Mouse (Mus musculus): Measurements from ENCODE around the gene Tmem63a. TPM values are rescaled to one million over a fixed set of nuclear protein-coding genes. Genes with fewer than 3 reads are reported as not detected.
"Not testable (repeated sequence)": the region's sequence is repeated elsewhere in the genome, so short reads cannot be mapped to it uniquely, and the experiment has no call there.

Gene Tmem63a
- polyA plus RNA-seq, 1 experiment from 2014 or later, result 11.8 TPM

- H3K27me3 ChIP-seq (ENCODE audit: insufficient read depth, low read length), result peaks cover 38% of the 10 kb centered on the region
- 74% methylated on average over 2 of the region's 2 CpGs for WGBS
These were observed 3.4 kb upstream of the Tmem63a start for GRCm38 (mm10) chr1:180938781-180939180.

GRCm38 (mm10) chr1:180940776-180941460 lies 1.2 kb upstream of the Tmem63a start:
- ATAC-seq (ENCODE audit: low FRiP score, low TSS enrichment), result no peak
- Histone ChIP-seq H3K27me3 (ENCODE audit: insufficient read depth, low read length) (peaks cover 16% of the 10 kb centered on the region), H3K4me1 (ENCODE audit: insufficient read depth, low read length) (peaks cover 29% of the 10 kb centered on the region), H3K4me3 (ENCODE audit: low read length) (peak overlapping the region; percentile 92), H3K36me3 (ENCODE audit: insufficient read depth, low read length) (no peaks in the 10 kb centered on the region), H3K9me3 (ENCODE audit: low read length) (no peaks in the 10 kb centered on the region), H3K27ac (ENCODE audit: low read length) (no peak overlapping the region), H3K4me2 (replicated peaks; ENCODE audit: low read depth, low read length) (peak overlapping the region; percentile 94), H3K9ac (replicated peaks; ENCODE audit: low read length) (peak overlapping the region; percentile 88)
- WGBS, result 84% methylated on average over 7 of the region's 7 CpGs

More at GRCm38 (mm10) chr1:180938781-180939180, 3.4 kb upstream of the Tmem63a start:
- not testable (repeated sequence) for ATAC-seq (ENCODE audit: low FRiP score, low TSS enrichment); H3K27ac ChIP-seq (ENCODE audit: low read length); H3K36me3 ChIP-seq (ENCODE audit: insufficient read depth, low read length); H3K4me3 ChIP-seq (ENCODE audit: low read length); H3K9ac ChIP-seq (replicated peaks; ENCODE audit: low read length); H3K4me2 ChIP-seq (replicated peaks; ENCODE audit: low read depth, low read length); H3K9me3 ChIP-seq (ENCODE audit: low read length)
- H3K4me1 ChIP-seq (ENCODE audit: insufficient read depth, low read length), result peaks cover 12% of the 10 kb centered on the region

DNA sequence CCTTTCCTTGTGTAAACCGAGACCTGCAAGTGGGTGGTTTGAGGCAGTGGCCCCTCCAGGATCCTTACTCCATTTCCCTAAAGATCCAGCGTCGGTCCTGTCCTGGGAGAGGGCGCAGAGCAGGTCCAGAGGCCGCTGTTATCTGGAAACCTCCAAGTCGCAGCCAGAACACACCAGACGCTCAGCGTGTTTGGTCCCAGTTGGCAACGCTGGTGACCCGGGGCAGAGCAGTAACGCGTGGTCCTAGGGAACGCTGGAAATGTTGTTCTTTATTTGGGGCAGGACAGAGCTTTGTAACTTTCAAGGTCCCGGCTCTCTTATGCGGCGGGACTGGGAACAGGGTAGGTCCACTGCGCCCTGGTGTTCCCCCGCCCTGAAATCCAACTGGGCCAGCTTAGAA lies 418 bp upstream of the Tmem63a start:
- Histone ChIP-seq H3K9ac (replicated peaks; ENCODE audit: low read length) (peak overlapping the region; percentile 88), H3K4me2 (replicated peaks; ENCODE audit: low read depth, low read length) (peak overlapping the region; percentile 94), H3K27ac (ENCODE audit: low read length) (0 out of 2 replicates have a peak overlapping the region, but pooled peaks have one; percentile 11), H3K4me1 (ENCODE audit: insufficient read depth, low read length) (peaks cover 37% of the 10 kb centered on the region), H3K9me3 (ENCODE audit: low read length) (no peaks in the 10 kb centered on the region), H3K36me3 (ENCODE audit: insufficient read depth, low read length) (no peaks in the 10 kb centered on the region), H3K27me3 (ENCODE audit: insufficient read depth, low read length) (peaks cover 10% of the 10 kb centered on the region), H3K4me3 (ENCODE audit: low read length) (peak overlapping the region; percentile 92)
- WGBS, result 4% methylated on average over 18 of the region's 18 CpGs
- peak; percentile 5; the same call in 1 of the 2 replicates for ATAC-seq (ENCODE audit: low FRiP score, low TSS enrichment)

DNA sequence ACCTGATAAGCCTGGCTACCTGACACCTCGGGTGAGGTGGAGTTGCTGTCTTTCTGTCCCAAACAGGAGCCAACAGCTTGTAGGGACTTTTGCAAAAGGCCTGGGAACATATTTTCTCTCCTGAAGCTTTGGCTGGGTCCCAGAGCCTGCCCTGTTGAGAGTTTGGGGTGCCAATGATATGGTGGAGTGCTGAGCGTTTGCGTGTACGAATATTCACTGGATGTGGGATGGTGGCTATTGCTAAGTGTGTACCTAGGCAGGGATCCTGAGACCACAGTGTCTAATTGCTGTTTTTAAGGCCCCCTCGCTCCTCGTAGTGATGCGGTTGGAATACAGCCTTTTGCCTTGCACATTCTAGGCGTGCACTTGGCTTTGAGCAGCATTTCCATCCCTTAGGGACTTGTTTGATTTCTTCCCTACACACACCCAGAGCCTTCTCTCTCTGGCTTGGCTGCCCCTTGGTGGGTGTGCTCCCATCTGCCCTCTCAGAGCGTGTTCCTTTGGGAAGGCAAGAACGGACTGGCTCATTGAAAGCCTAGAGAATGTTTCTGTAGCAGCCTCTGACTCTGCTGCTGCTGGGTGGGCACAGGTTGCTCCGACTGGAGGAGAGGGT lies 994 bp downstream of the Tmem63a start:
- peak overlapping the region; percentile 94 for H3K4me2 ChIP-seq (replicated peaks; ENCODE audit: low read depth, low read length)
- H3K27me3 ChIP-seq (ENCODE audit: insufficient read depth, low read length), result peaks cover 4% of the 10 kb centered on the region
- no peaks in the 10 kb centered on the region for H3K36me3 ChIP-seq (ENCODE audit: insufficient read depth, low read length)
- peak overlapping the region; percentile 92 for H3K4me3 ChIP-seq (ENCODE audit: low read length)
- H3K27ac ChIP-seq (ENCODE audit: low read length), result peak overlapping the region; percentile 11
- H3K9ac ChIP-seq (replicated peaks; ENCODE audit: low read length), result peak overlapping the region; percentile 88
- H3K4me1 ChIP-seq (ENCODE audit: insufficient read depth, low read length), result peaks cover 37% of the 10 kb centered on the region
- WGBS, result 44% methylated on average over 11 of the region's 11 CpGs
- no peaks in the 10 kb centered on the region for H3K9me3 ChIP-seq (ENCODE audit: low read length)
- ATAC-seq (ENCODE audit: low FRiP score, low TSS enrichment), result no peak

- no peak for ATAC-seq (ENCODE audit: low FRiP score, low TSS enrichment)
- Histone ChIP-seq H3K9ac (replicated peaks; ENCODE audit: low read length) (no peak overlapping the region), H3K27ac (ENCODE audit: low read length) (no peak overlapping the region), H3K4me2 (replicated peaks; ENCODE audit: low read depth, low read length) (no peak overlapping the region), H3K27me3 (ENCODE audit: insufficient read depth, low read length) (peaks cover 4% of the 10 kb centered on the region), H3K36me3 (ENCODE audit: insufficient read depth, low read length) (no peaks in the 10 kb centered on the region; the same call in 1 of the 2 replicates), H3K4me3 (ENCODE audit: low read length) (no peak overlapping the region), H3K9me3 (ENCODE audit: low read length) (no peaks in the 10 kb centered on the region), H3K4me1 (ENCODE audit: insufficient read depth, low read length) (peaks cover 37% of the 10 kb centered on the region)
- WGBS, result 80% methylated on average over 1 of the region's 1 CpGs
These were observed 1.8 kb downstream of the Tmem63a start for GRCm38 (mm10) chr1:180943896-180944295.

GRCm38 (mm10) chr1:180944553-180944952 lies 2.4 kb downstream of the Tmem63a start:
- no peak overlapping the region for H3K9ac ChIP-seq (replicated peaks; ENCODE audit: low read length)
- no peak overlapping the region for H3K4me2 ChIP-seq (replicated peaks; ENCODE audit: low read depth, low read length)
- 83% methylated on average over 4 of the region's 4 CpGs for WGBS
- peaks cover 37% of the 10 kb centered on the region for H3K4me1 ChIP-seq (ENCODE audit: insufficient read depth, low read length)
- H3K27ac ChIP-seq (ENCODE audit: low read length), result peak overlapping the region; percentile 84; the same call in 1 of the 2 replicates
- H3K4me3 ChIP-seq (ENCODE audit: low read length), result no peak overlapping the region
- no peaks in the 10 kb centered on the region; the same call in 1 of the 2 replicates for H3K36me3 ChIP-seq (ENCODE audit: insufficient read depth, low read length)
- ATAC-seq (ENCODE audit: low FRiP score, low TSS enrichment), result no peak
- no peaks in the 10 kb centered on the region for H3K9me3 ChIP-seq (ENCODE audit: low read length)
- H3K27me3 ChIP-seq (ENCODE audit: insufficient read depth, low read length), result peaks cover 4% of the 10 kb centered on the region

DNA sequence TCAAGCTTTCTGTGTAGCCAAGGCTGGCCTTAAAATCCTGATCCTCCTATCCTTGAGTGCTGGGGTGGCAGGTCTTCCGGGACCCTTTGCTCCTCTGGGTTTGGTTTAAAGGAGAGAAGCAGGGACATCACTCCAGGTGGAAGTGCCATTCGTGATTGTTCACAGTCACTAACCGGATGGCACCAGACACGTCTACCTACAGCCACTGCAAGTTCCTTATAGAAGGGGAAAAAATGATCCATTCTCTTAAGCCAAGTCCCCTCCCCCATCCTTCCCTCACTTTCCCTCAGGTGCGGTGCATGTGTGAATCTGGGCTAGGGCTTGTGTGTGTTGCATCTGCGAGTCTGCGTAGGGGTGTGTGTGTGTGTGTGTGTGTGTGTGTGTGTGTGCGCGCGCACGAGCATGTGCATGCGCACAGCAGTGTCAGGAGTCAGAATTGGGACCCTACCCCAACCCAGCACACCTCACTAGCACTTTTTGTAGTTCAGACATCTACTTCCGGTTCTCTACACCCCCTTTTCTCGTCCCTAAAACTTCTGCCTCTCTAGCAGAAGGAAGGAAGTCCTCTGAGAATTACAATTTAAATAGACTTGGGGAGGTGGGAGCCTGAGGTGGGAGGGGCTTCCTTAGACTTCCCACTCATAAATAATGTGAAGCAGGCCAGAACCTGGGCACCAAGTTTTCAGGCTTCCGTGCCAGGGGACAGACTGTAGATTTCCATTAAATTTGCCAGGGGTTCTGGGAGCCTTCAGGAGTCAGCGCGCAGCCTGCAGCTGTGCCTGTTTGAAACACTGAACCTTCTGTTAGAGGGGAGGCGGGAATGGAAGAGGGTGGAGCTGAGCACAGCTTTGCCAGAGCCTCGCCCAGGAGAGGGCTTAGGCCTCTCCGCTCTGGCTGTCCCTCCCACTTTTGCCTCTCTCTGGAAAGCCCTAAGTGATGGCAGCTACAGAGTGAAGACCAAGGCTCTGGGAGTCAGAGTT lies 3.1 kb downstream of the Tmem63a start:
- Histone ChIP-seq H3K27ac (ENCODE audit: low read length) (peak overlapping the region; percentile 84), H3K4me2 (replicated peaks; ENCODE audit: low read depth, low read length) (peak overlapping the region; percentile 46), H3K36me3 (ENCODE audit: insufficient read depth, low read length) (peaks cover 7% of the 10 kb centered on the region), H3K27me3 (ENCODE audit: insufficient read depth, low read length) (peaks cover 4% of the 10 kb centered on the region), H3K4me1 (ENCODE audit: insufficient read depth, low read length) (peaks cover 37% of the 10 kb centered on the region), H3K4me3 (ENCODE audit: low read length) (peak overlapping the region; percentile 29), H3K9ac (replicated peaks; ENCODE audit: low read length) (0 out of 2 replicates have a peak overlapping the region, but pooled peaks have one; percentile 44), H3K9me3 (ENCODE audit: low read length) (no peaks in the 10 kb centered on the region)
- ATAC-seq (ENCODE audit: low FRiP score, low TSS enrichment), result peak; percentile 76
- WGBS, result 31% methylated on average over 20 of the region's 20 CpGs

- H3K9me3 ChIP-seq (ENCODE audit: low read length), result no peaks in the 10 kb centered on the region
These were observed 4.3 kb downstream of the Tmem63a start for GRCm38 (mm10) chr1:180946448-180946847.

DNA sequence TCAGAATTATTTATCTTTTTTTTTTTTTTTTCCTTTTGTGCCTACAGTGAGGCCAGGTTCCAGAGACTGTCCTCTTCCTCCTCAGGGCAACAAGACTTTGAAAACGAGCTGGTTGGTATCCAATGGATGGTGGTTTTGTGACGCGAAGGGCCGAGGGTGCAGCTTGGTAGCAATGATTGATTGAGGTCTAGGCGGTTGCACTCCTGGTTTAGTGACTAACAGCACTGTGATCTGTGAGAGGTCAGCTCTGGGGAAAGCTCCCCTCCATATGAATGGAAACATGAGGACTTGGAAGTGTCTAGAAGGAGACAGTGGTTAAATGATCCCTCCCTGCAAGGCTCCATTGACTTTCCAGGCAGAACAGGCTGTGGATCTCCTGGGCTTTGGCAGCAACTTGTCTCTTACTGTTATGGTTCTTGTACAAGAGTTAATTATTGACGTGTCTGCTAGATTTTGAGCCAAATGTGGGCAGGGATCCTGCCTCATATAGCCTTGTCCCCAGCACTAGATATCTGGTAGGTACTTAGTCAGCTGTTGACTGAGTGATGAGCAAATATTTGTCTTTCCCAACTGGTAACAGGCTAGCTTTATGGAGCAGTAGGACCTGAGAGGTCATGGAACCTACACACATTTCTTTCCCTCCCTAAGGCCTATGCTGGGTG lies 10.1 kb downstream of the Tmem63a start:
- WGBS, result 44% methylated on average over 6 of the region's 6 CpGs
- Histone ChIP-seq H3K4me3 (ENCODE audit: low read length) (no peak overlapping the region), H3K9me3 (ENCODE audit: low read length) (no peaks in the 10 kb centered on the region), H3K4me2 (replicated peaks; ENCODE audit: low read depth, low read length) (no peak overlapping the region), H3K36me3 (ENCODE audit: insufficient read depth, low read length) (peaks cover 16% of the 10 kb centered on the region), H3K27ac (ENCODE audit: low read length) (no peak overlapping the region), H3K9ac (replicated peaks; ENCODE audit: low read length) (no peak overlapping the region), H3K27me3 (ENCODE audit: insufficient read depth, low read length) (no peaks in the 10 kb centered on the region), H3K4me1 (ENCODE audit: insufficient read depth, low read length) (0 out of 2 replicates have a peak, but pooled peaks cover 5% of the 10 kb centered on the region)
- no peak for ATAC-seq (ENCODE audit: low FRiP score, low TSS enrichment)

More at GRCm38 (mm10) chr1:180946448-180946847, 4.3 kb downstream of the Tmem63a start:
- no peaks in the 10 kb centered on the region for H3K27me3 ChIP-seq (ENCODE audit: insufficient read depth, low read length)
- no peak for ATAC-seq (ENCODE audit: low FRiP score, low TSS enrichment)
- H3K4me1 ChIP-seq (ENCODE audit: insufficient read depth, low read length), result peaks cover 34% of the 10 kb centered on the region
- no peak overlapping the region for H3K4me2 ChIP-seq (replicated peaks; ENCODE audit: low read depth, low read length)
- H3K9ac ChIP-seq (replicated peaks; ENCODE audit: low read length), result no peak overlapping the region
- peaks cover 9% of the 10 kb centered on the region for H3K36me3 ChIP-seq (ENCODE audit: insufficient read depth, low read length)
- WGBS, result 86% methylated on average over 6 of the region's 6 CpGs
- H3K27ac ChIP-seq (ENCODE audit: low read length), result no peak overlapping the region
- H3K4me3 ChIP-seq (ENCODE audit: low read length), result no peak overlapping the region

Data from kidney, embryonic 16.5 days (tissue).